Mouse (Mus musculus) hindbrain, embryonic 14.5 days (tissue): ENCODE measurements around the gene Gtdc1. TPM values are rescaled to one million over a fixed set of nuclear protein-coding genes. Genes with fewer than 3 reads are reported as not detected.

Experiments
- ATAC-seq: fragments of 200-750 bp; cut with Nextera tagmentation; 2 replicates; pipeline ENCODE4 v1.8.0; 2017; ENCODE audit warnings: moderate number of reproducible peaks, mild to moderate bottlenecking, moderate TSS enrichment, moderate library complexity; ENCODE audit not compliant: low FRiP score
- DNase-seq: peaks from one replicate; pipeline ENCODE4 v3.0.0-alpha.2; 2015; ENCODE audit warnings: low spot score
- H3K27ac ChIP-seq: fragments of 300-500 bp; sonication (generic); 2 replicates; pipeline ENCODE4 v1.5.1; 2014; ENCODE audit warnings: mild to moderate bottlenecking, moderate library complexity
- H3K27me3 ChIP-seq: fragments of 300-500 bp; sonication (generic); 2 replicates; pipeline ENCODE4 v1.6.1; 2014; ENCODE audit warnings: mild to moderate bottlenecking, low read length, mixed read lengths; ENCODE audit not compliant: control insufficient read depth, insufficient read depth
- H3K36me3 ChIP-seq: fragments of 300-500 bp; sonication (generic); replicated peaks from 2 replicates; pipeline ENCODE4 v1.6.1; 2014; ENCODE audit not compliant: control insufficient read depth, insufficient read depth
- H3K4me1 ChIP-seq: fragments of 300-500 bp; sonication (generic); replicated peaks from 2 replicates; pipeline ENCODE4 v1.6.1; 2014; ENCODE audit warnings: antibody characterized with exemption, low read length, mixed read lengths; ENCODE audit not compliant: control insufficient read depth, insufficient read depth
- H3K4me2 ChIP-seq: fragments of 300-500 bp; sonication (generic); replicated peaks from 2 replicates; pipeline ENCODE4 v1.6.1; 2014; ENCODE audit warnings: mild to moderate bottlenecking, moderate library complexity
- H3K4me3 ChIP-seq: fragments of 300-500 bp; sonication (generic); replicated peaks from 2 replicates; pipeline ENCODE4 v1.5.1; 2014; ENCODE audit warnings: mild to moderate bottlenecking, low read length
- H3K9ac ChIP-seq: fragments of 300-500 bp; sonication (generic); 2 replicates; pipeline ENCODE4 v1.6.1; 2014
- H3K9me3 ChIP-seq: fragments of 300-500 bp; sonication (generic); 2 replicates; pipeline ENCODE4 v1.6.1; 2016; ENCODE audit warnings: low read length; ENCODE audit not compliant: control insufficient read depth
- whole genome bisulfite sequencing: fragments of 180-500 bp; shearing (Covaris S2); extraction: QIAGEN DNeasy Blood & Tissue Kit; methylation state at CpG from one replicate; pipeline ENCODE4 v1.1.7; 2014; 5-methylcytosine and 5-hydroxymethylcytosine counted together
- polyA plus RNA-seq: library from polyadenylated mRNA; unstranded; fragments of >200 nt; fragmentation: Nextera tagmentation; extraction: Ambion mirVana; gene quantifications from 2 replicates; pipeline ENCODE4 v1.2.1, GENCODE M21; 2014

The Gtdc1 gene
- 23.0 and 23.7 TPM in 2 replicates for polyA plus RNA-seq

DNA sequence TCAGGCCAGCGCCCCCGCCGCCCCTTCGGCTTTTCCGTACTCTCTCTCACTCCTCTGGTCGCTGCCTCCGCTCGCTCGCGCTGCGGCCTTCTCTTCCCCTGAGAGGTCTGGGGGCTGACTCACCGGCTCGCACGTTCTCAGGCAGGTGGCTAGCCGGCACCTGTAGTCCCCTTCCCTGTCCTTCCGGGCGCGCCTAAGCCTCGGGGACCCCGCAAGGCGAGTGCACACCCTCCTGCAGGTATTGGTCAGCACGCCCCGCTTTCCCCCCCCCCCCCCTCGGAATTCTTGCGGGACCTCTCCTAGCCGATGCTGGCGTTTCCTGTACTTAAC lies at the start of gene Gtdc1:
Gene Gtdc1, minus strand, starts transcription at position 176 of the 330 bp plus-strand sequence.
- under 1% methylated on average over 25 of the region's 27 CpGs for WGBS
- Histone ChIP-seq H3K27ac (peak within 1 kb of the TSS; percentile 89), H3K9ac (peak within 1 kb of the TSS; percentile 76), H3K9me3 (no peaks in the 10 kb centered on the region), H3K27me3 (no peaks in the 10 kb centered on the region), H3K36me3 (no peaks in the 10 kb centered on the region), H3K4me1 (peaks cover 4% of the 10 kb centered on the region; the same call in 1 of the 2 replicates), H3K4me3 (peak within 1 kb of the TSS; percentile 66), H3K4me2 (peak within 1 kb of the TSS; percentile 70)
- DNase-seq (no peak), ATAC-seq (no peak)

DNA sequence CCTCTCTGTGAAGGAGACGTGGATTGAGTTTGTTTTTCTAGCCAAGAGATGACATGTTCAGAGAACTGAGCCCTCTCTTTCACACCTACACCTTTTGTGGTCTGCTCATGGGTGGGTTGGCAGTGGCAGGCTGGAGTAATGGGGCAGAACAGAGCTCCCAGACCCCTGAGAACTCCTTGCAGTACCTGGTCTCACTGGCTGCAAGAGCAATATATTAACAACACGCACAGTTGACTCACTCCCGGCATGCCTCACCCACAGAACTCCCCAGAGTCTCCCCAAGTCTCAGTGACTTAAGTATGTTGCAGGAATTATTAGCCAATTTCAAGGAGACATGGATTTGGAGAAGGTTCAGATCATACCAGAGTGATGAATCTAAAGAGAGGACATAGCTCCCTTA lies 49.6 kb upstream of the Gtdc1 start:
- Histone ChIP-seq H3K4me2 (no peak overlapping the region), H3K36me3 (no peaks in the 10 kb centered on the region), H3K27ac (no peak overlapping the region), H3K9me3 (peaks cover 4% of the 10 kb centered on the region; the same call in 1 of the 2 replicates), H3K9ac (no peak overlapping the region), H3K4me1 (peaks cover 13% of the 10 kb centered on the region), H3K4me3 (no peak overlapping the region), H3K27me3 (no peaks in the 10 kb centered on the region)
- no peak for ATAC-seq
- no peak for DNase-seq
- WGBS, result 74% methylated on average over 3 of the region's 3 CpGs

DNA sequence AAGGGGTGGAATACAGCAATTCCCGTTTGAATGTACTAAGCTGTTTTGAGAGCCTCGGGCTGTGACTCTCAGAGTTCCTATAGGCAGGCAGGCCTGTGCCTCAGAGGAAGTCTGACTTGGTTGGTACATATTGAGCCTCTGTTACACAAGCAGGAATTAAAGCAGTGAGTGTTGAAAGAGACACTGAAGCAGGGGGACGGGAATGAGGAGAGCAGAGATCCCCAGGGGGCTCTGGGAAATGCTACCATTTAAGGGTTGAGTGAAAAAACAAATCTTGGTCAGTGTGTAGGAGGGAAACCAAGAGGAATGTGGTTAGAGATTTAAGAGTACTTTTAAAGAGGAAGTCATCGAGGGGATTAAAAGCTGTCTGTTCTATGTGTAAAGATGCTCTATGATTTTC lies 49.0 kb upstream of the Gtdc1 start:
- Histone ChIP-seq H3K36me3 (no peaks in the 10 kb centered on the region), H3K27me3 (no peaks in the 10 kb centered on the region), H3K4me2 (no peak overlapping the region), H3K4me1 (peaks cover 13% of the 10 kb centered on the region), H3K4me3 (no peak overlapping the region), H3K9ac (no peak overlapping the region), H3K9me3 (peaks cover 4% of the 10 kb centered on the region; the same call in 1 of the 2 replicates), H3K27ac (no peak overlapping the region)
- ATAC-seq (no peak), DNase-seq (no peak)
- 59% methylated on average over 4 of the region's 4 CpGs for WGBS

DNA sequence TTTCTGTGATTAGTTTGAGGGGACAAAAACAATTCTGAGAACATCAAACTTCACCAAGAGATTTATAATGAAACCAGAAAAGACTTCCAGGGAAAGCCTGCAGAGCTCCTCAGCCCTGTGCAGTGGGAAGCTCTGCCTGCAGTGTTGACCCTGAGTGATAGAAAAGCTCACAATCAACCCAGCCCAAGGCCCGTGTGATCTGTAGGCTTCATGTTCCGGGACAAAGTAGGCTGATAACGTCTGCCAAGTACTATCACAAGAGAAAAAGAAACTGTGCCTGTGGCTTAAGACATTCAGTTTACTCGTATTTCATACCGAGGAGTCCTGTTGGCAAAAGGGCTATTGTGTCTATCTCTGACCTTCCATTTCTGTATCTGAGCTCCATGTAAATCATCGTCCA lies 46.4 kb upstream of the Gtdc1 start:
- no peak for ATAC-seq
- no peak for DNase-seq
- 93% methylated on average over 6 of the region's 6 CpGs for whole genome bisulfite sequencing
- H3K36me3 ChIP-seq, result no peaks in the 10 kb centered on the region
- no peak overlapping the region for H3K9ac ChIP-seq
- no peak overlapping the region for H3K4me2 ChIP-seq
- no peak overlapping the region for H3K4me3 ChIP-seq
- no peaks in the 10 kb centered on the region for H3K27me3 ChIP-seq
- peaks cover 1% of the 10 kb centered on the region; the same call in 1 of the 2 replicates for H3K4me1 ChIP-seq
- peaks cover 4% of the 10 kb centered on the region; the same call in 1 of the 2 replicates for H3K9me3 ChIP-seq
- no peak overlapping the region for H3K27ac ChIP-seq

DNA sequence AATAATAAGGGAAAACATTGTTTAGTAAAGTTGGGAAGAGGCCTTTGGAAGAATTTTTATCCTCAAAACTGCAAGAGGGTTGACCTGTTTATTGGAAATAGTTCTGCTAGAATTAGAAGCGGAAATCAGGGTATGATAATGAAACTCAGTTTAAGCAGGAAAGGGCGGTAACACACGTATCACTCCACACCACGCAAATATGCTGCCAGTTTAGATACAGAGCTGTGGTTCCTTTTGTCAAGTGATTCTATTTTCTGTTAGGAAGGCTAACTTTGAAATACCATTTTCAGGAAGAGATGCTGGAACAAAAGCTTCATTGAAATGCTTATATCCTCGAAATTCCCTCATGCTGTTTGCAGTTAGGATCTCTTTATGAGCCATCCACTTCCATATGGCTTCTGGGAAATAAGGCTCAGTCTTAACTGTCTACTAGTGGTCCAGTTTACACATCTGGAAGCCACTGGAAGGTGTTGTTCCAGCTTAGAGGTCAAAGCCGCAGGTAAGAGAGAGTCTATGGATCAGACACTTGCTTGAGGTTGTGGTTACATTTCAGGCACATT lies 42.7 kb upstream of the Gtdc1 start:
- WGBS, result 88% methylated on average over 6 of the region's 6 CpGs
- H3K9ac ChIP-seq, result no peak overlapping the region
- H3K27me3 ChIP-seq, result no peaks in the 10 kb centered on the region
- DNase-seq, result no peak
- H3K4me3 ChIP-seq, result no peak overlapping the region
- H3K4me2 ChIP-seq, result no peak overlapping the region
- peaks cover 4% of the 10 kb centered on the region; the same call in 1 of the 2 replicates for H3K9me3 ChIP-seq
- no peak overlapping the region for H3K27ac ChIP-seq
- H3K36me3 ChIP-seq, result no peaks in the 10 kb centered on the region
- no peaks in the 10 kb centered on the region for H3K4me1 ChIP-seq
- ATAC-seq, result no peak

DNA sequence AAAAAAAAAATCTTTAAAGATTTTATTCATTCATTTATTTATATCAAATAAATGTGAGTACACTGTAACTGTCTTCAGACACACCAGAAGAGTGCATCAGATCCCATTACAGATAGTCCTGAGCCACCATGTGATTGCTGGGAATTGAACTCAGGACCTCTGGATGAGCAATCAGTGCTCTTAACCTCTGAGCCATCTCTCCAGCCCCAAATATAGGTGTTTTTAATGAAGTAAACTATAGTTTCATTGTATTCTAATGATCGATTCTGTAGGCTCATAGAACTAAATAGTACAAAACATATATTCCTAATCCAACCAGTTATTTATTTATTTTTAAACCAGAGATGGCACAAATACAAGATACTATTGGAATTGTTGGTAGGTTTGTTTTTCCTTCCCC lies 42.2 kb upstream of the Gtdc1 start:
- 96% methylated on average over 1 of the region's 1 CpGs for WGBS
- Histone ChIP-seq H3K9me3 (peaks cover 4% of the 10 kb centered on the region; the same call in 1 of the 2 replicates), H3K4me3 (no peak overlapping the region), H3K4me2 (no peak overlapping the region), H3K27me3 (no peaks in the 10 kb centered on the region), H3K27ac (no peak overlapping the region), H3K4me1 (no peaks in the 10 kb centered on the region), H3K36me3 (no peaks in the 10 kb centered on the region), H3K9ac (no peak overlapping the region)
- ATAC-seq (no peak), DNase-seq (no peak)

DNA sequence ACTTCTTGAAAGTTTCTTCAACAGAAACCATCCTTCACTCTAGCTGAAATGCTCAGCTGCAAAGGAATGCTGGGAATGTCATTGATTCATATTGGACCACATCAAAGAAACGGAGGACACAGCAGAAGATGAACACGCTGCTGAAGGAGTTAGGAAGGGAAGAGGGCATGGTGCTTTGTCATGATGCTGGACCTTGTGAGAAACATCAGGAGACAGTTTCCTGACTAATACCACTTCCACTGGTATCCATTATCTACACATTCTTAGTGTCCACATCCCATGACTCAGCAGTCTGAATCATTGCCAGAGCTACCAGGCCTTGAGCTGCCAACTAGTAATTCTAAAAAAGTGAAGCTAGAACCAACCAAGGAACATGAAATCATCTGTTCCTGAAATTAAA lies 41.8 kb upstream of the Gtdc1 start:
- no peaks in the 10 kb centered on the region for H3K27me3 ChIP-seq
- 94% methylated on average over 2 of the region's 2 CpGs for WGBS
- no peaks in the 10 kb centered on the region for H3K36me3 ChIP-seq
- no peaks in the 10 kb centered on the region for H3K4me1 ChIP-seq
- ATAC-seq (no peak), DNase-seq (no peak)
- no peak overlapping the region for H3K4me3 ChIP-seq
- no peak overlapping the region for H3K27ac ChIP-seq
- H3K9ac ChIP-seq, result no peak overlapping the region
- no peak overlapping the region for H3K4me2 ChIP-seq
- peaks cover 4% of the 10 kb centered on the region; the same call in 1 of the 2 replicates for H3K9me3 ChIP-seq

DNA sequence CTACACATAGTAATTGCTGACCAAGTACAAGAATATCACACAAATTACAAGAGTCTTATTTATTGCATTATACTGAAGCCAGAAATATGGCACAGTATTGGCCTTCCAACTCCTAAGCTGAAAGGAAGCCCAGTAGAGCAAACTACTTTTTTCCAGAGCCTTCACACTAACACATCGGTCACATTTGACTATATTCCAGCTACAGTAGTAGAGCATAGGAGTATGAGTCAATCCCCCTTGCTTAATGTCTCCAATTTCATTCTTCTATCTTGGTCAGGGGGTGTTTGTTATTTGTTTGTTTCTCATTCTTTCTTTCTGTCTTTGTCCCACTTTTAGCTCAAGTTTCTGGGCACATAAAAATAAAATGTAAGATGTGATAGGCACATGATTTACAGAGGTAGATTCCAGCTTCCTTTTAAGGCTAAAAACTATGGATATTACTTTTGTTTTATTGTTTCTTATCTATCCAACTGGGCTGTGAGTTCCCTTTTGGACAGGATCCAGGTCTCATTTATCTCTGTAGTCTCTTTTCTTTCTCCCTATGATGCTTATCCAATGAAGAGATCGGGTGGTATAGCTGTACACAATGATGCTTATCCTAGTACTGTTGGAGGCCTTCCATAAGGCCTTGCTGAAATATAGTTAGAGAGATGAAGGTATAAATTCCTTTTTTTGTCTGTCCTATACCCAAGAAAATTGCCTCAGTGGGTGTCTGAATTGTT lies 38.5 kb upstream of the Gtdc1 start:
- no peaks in the 10 kb centered on the region for H3K4me1 ChIP-seq
- 83% methylated on average over 2 of the region's 2 CpGs for WGBS
- no peaks in the 10 kb centered on the region for H3K27me3 ChIP-seq
- H3K4me2 ChIP-seq, result no peak overlapping the region
- H3K27ac ChIP-seq, result no peak overlapping the region
- H3K9ac ChIP-seq, result no peak overlapping the region
- no peak for ATAC-seq
- DNase-seq, result no peak
- H3K9me3 ChIP-seq, result no peaks in the 10 kb centered on the region
- no peak overlapping the region for H3K4me3 ChIP-seq
- H3K36me3 ChIP-seq, result no peaks in the 10 kb centered on the region

DNA sequence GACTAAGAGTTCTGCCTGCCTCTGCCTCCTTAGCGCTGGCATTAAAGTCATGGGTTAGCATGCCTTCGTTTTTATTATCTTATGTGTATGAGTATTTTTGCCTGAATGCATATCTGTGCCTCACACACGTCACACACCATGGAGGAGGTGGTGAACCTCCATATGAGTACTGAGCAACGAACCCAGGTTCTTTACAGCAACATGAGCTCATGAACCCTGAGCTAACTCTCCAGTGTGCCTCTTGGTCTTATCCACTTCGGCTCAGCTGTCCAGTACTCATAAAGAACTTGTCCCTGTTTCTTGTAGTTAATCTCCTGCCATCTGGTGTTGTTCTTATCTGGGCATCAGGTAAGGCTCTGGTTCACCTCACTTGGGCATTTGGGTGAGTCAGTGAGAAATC lies 35.2 kb upstream of the Gtdc1 start:
- no peak overlapping the region for H3K27ac ChIP-seq

More for the DNA sequence above, 35.2 kb upstream of the Gtdc1 start:
- no peak for ATAC-seq
- H3K9me3 ChIP-seq, result no peaks in the 10 kb centered on the region
- no peak for DNase-seq
- no peaks in the 10 kb centered on the region for H3K36me3 ChIP-seq
- H3K4me2 ChIP-seq, result no peak overlapping the region
- no peaks in the 10 kb centered on the region for H3K27me3 ChIP-seq
- no peak overlapping the region for H3K9ac ChIP-seq
- 94% methylated on average over 5 of the region's 5 CpGs for WGBS
- H3K4me3 ChIP-seq, result no peak overlapping the region
- no peaks in the 10 kb centered on the region for H3K4me1 ChIP-seq
